Mouse (Mus musculus) heart, embryonic 12.5 days (tissue): ENCODE measurements around the gene Fam222b. TPM values are rescaled to one million over a fixed set of nuclear protein-coding genes. Genes with fewer than 3 reads are reported as not detected.

Experiments used
- ATAC-seq: fragments of 200-750 bp; cut with Nextera tagmentation; 2 replicates; pipeline ENCODE4 v1.8.0; 2017; ENCODE audit warnings: moderate TSS enrichment, moderate library complexity; ENCODE audit not compliant: insufficient number of reproducible peaks, low FRiP score
- H3K27ac ChIP-seq: fragments of 300-500 bp; sonication (generic); 2 replicates; pipeline ENCODE4 v1.5.1; 2016; ENCODE audit warnings: mild to moderate bottlenecking, moderate library complexity; ENCODE audit not compliant: poor library complexity, severe bottlenecking
- H3K27me3 ChIP-seq: fragments of 300-500 bp; sonication (generic); replicated peaks from 2 replicates; pipeline ENCODE4 v1.6.1; 2016; ENCODE audit warnings: mild to moderate bottlenecking, moderate library complexity
- H3K36me3 ChIP-seq: fragments of 300-500 bp; sonication (generic); 2 replicates; pipeline ENCODE4 v1.6.1; 2016; ENCODE audit warnings: mild to moderate bottlenecking, moderate library complexity
- H3K4me1 ChIP-seq: fragments of 300-500 bp; sonication (generic); replicated peaks from 2 replicates; pipeline ENCODE4 v1.6.1; 2016; ENCODE audit warnings: mild to moderate bottlenecking
- H3K4me2 ChIP-seq: fragments of 300-500 bp; sonication (generic); 2 replicates; pipeline ENCODE4 v1.6.1; 2016; ENCODE audit warnings: mild to moderate bottlenecking, moderate library complexity
- H3K4me3 ChIP-seq: fragments of 300-500 bp; sonication (generic); 2 replicates; pipeline ENCODE4 v1.5.1; 2016; ENCODE audit warnings: mild to moderate bottlenecking
- H3K9ac ChIP-seq: fragments of 300-500 bp; sonication (generic); 2 replicates; pipeline ENCODE4 v1.6.1; 2016; ENCODE audit warnings: mild to moderate bottlenecking, moderate library complexity
- H3K9me3 ChIP-seq: fragments of 300-500 bp; sonication (generic); replicated peaks from 2 replicates; pipeline ENCODE4 v1.6.1; 2016; ENCODE audit warnings: mild to moderate bottlenecking, moderate library complexity
- WGBS: fragments of 180-500 bp; shearing (Covaris S2); methylation state at CpG from one replicate; pipeline ENCODE4 v1.1.7; 2016; 5-methylcytosine and 5-hydroxymethylcytosine counted together
- polyA plus RNA-seq: library from polyadenylated mRNA; unstranded; fragments of >200 nt; fragmentation: Nextera tagmentation; extraction: Ambion mirVana; gene quantifications from 2 replicates; pipeline ENCODE4 v1.2.1, GENCODE M21; 2016

Fam222b gene
- polyA plus RNA-seq, 1 experiment from 2014 or later: 22.6 TPM

- peaks cover 13% of the 10 kb centered on the region for H3K4me1 ChIP-seq
- no peaks in the 10 kb centered on the region for H3K27me3 ChIP-seq
- no peak overlapping the region for H3K4me3 ChIP-seq
- no peak overlapping the region for H3K27ac ChIP-seq
- no peaks in the 10 kb centered on the region for H3K9me3 ChIP-seq
- no peak for ATAC-seq
- H3K36me3 ChIP-seq: peaks cover 14% of the 10 kb centered on the region
- no peak overlapping the region for H3K9ac ChIP-seq
- no peak overlapping the region for H3K4me2 ChIP-seq
- WGBS: 96% methylated on average over 3 of the region's 3 CpGs
These were observed 80.0 kb downstream of the Fam222b start for GRCm38 (mm10) chr11:78174506-78174905.

DNA sequence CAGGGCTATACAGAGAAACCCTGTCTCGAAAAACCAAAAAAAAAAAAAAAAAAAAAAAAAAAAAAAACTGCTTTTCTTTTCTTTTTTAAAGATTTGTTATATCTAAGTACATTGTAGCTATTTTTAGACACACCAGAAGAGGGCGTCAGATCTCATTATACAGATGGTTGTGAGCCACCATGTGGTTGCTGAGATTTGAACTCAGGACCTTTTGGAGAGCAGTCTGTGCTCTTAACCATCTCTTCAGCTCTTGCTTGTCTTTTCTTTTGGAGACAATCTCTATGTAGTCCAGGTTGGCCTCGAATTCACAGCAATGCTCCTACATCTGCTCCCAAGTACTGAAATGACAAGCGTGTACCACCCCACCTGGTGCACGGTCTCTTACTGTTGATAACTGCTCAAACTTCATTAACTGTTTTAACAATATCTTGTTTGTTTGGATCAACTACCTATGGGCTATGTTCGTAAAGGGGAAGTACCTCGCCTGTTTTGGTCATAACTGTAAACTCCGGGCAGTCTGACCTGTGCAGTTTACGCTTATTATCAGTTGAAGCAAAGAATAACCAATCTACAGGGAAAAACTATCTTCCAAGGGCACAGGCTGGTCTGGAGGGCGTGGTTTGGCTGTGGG is 81.4 kb downstream of the Fam222b start:
- Histone ChIP-seq H3K36me3 (peaks cover 24% of the 10 kb centered on the region), H3K27me3 (no peaks in the 10 kb centered on the region), H3K4me2 (peak overlapping the region; percentile 88), H3K9me3 (no peaks in the 10 kb centered on the region), H3K27ac (peak overlapping the region; percentile 93), H3K9ac (peak overlapping the region; percentile 83; the same call in 1 of the 2 replicates), H3K4me1 (peaks cover 27% of the 10 kb centered on the region), H3K4me3 (peak overlapping the region; percentile 59)
- WGBS: 11% methylated on average over 10 of the region's 10 CpGs
- ATAC-seq: no peak

- Histone ChIP-seq H3K9ac (peak within 1 kb of the TSS; percentile 83), H3K9me3 (no peaks in the 10 kb centered on the region), H3K27ac (peak within 1 kb of the TSS; percentile 93), H3K27me3 (no peaks in the 10 kb centered on the region), H3K4me2 (peak within 1 kb of the TSS; percentile 88), H3K4me3 (peak within 1 kb of the TSS; percentile 59), H3K36me3 (peaks cover 25% of the 10 kb centered on the region), H3K4me1 (peaks cover 30% of the 10 kb centered on the region)
- peak; percentile 74 for ATAC-seq
- under 1% methylated on average over 32 of the region's 32 CpGs for WGBS
These were observed 82.0 kb downstream of the Fam222b start, which contains the start of the genes Nek8 and Tlcd1 for GRCm38 (mm10) chr11:78176402-78176862. Nek8 (minus strand) TSS chr11:78176675. Tlcd1 (plus strand) TSS chr11:78176711.

- Histone ChIP-seq H3K9me3 (no peaks in the 10 kb centered on the region), H3K9ac (peak overlapping the region; percentile 83), H3K4me3 (peak overlapping the region; percentile 59), H3K4me1 (peaks cover 32% of the 10 kb centered on the region), H3K4me2 (peak overlapping the region; percentile 88), H3K27me3 (no peaks in the 10 kb centered on the region), H3K36me3 (peaks cover 30% of the 10 kb centered on the region), H3K27ac (peak overlapping the region; percentile 93)
- under 1% methylated on average over 23 of the region's 23 CpGs for WGBS
- ATAC-seq: no peak
These were observed 82.5 kb downstream of the Fam222b start for GRCm38 (mm10) chr11:78176905-78177331.

DNA sequence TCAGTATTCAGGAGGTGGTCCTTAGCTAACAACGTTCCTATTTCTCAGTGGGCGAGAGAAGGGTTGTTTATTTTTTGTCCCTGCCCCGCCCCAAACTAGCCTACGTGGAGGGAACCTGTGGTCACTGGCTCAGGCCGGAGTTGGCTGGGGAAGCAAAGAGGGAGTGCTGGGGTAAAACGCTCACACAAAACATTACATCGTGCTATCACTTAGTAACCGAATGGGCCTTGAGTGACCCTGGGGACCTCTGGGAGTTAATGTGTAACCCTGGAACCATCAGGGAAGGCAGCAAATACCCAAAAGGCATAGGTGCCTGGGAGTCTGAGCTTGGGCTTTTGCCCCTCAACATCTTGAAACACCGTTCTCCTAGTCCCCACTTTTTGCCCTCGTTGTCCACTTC is 83.0 kb downstream of the Fam222b start:
- WGBS: under 1% methylated on average over 10 of the region's 10 CpGs
- H3K4me2 ChIP-seq: peak overlapping the region; percentile 88
- H3K27me3 ChIP-seq: no peaks in the 10 kb centered on the region
- peak overlapping the region; percentile 93 for H3K27ac ChIP-seq
- peaks cover 37% of the 10 kb centered on the region for H3K4me1 ChIP-seq
- H3K9me3 ChIP-seq: no peaks in the 10 kb centered on the region
- H3K4me3 ChIP-seq: peak overlapping the region; percentile 59
- peaks cover 34% of the 10 kb centered on the region for H3K36me3 ChIP-seq
- H3K9ac ChIP-seq: peak overlapping the region; percentile 83
- ATAC-seq: peak; percentile 25; the same call in 1 of the 2 replicates

GRCm38 (mm10) chr11:78177903-78178858 is 83.7 kb downstream of the Fam222b start:
- ATAC-seq: peak; percentile 89
- Histone ChIP-seq H3K4me1 (peaks cover 34% of the 10 kb centered on the region), H3K4me3 (peak overlapping the region; percentile 59), H3K9me3 (no peaks in the 10 kb centered on the region), H3K27ac (peak overlapping the region; percentile 93), H3K4me2 (peak overlapping the region; percentile 88), H3K9ac (peak overlapping the region; percentile 83), H3K27me3 (no peaks in the 10 kb centered on the region), H3K36me3 (peaks cover 30% of the 10 kb centered on the region)
- under 1% methylated on average over 82 of the region's 84 CpGs for WGBS

DNA sequence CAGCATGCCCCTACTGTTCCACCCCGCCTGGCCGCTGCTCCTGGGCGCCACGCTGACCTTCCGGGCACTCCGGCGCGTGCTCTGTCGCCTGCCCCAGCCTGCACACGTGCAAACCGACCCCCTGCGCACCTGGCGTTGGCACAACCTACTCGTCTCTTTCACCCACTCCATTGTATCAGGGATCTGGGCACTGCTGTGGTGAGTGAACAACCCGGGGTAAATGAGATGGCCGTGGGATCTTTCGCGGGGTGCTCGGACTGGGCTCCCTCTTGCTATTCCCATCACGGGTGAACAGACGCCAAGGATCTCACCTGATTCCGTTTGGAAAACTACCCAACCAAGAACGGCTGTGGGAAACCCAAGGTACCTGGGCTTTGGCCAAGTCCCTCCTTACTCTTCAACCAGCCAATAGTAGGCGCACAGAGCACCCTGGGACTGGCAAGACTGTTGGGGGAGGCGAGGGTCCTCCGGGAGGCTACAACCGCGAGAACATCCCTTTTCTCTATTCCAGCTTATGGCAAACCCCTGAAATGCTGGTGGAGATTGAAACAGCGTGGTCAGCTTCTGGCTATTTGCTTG is 84.5 kb downstream of the Fam222b start:
- Histone ChIP-seq H3K9me3 (no peaks in the 10 kb centered on the region), H3K4me1 (peaks cover 34% of the 10 kb centered on the region), H3K27me3 (no peaks in the 10 kb centered on the region), H3K36me3 (peaks cover 30% of the 10 kb centered on the region), H3K27ac (peak overlapping the region; percentile 93), H3K4me3 (peak overlapping the region; percentile 59), H3K9ac (peak overlapping the region; percentile 83), H3K4me2 (peak overlapping the region; percentile 88)
- WGBS: under 1% methylated on average over 29 of the region's 29 CpGs
- peak; percentile 5 for ATAC-seq

GRCm38 (mm10) chr11:78179438-78179999 is 85.1 kb downstream of the Fam222b start:
- H3K27me3 ChIP-seq: no peaks in the 10 kb centered on the region
- ATAC-seq: no peak
- 22% methylated on average over 8 of the region's 8 CpGs for WGBS
- H3K4me2 ChIP-seq: peak overlapping the region; percentile 88
- peaks cover 34% of the 10 kb centered on the region for H3K4me1 ChIP-seq
- H3K36me3 ChIP-seq: peaks cover 30% of the 10 kb centered on the region
- peak overlapping the region; percentile 83 for H3K9ac ChIP-seq
- peak overlapping the region; percentile 93 for H3K27ac ChIP-seq
- H3K9me3 ChIP-seq: no peaks in the 10 kb centered on the region
- H3K4me3 ChIP-seq: peak overlapping the region; percentile 59

DNA sequence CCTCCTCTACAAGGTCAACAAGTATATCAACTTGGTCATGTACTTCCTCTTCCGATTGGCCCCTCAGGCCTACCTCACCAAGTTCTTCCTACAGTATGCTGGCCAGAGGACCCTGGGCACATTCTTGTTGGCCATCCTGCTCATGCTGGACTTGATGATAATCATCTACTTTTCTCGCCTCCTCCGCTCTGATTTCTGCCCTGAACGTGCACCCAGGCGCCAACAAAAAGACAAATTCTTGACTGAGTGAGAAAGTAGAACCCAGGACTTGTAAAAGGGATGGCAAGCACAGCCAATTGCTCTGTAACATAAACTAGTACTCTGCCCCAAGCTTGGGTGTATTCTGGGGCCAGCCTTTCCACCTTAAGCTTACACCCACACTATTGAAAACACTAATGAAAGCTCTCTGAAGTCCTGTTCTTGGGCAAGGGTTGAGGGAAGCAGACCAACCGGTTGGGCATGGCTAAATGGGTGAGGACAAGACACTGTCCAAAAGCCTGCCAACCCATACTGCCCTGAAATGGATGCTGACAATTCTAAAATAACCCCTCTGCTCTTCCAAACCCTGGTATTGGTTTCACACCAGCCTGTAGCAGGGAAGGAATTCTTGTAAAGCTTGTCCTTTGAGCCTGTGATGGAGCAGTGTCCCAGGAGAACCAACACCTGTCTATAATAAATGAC is 85.8 kb downstream of the Fam222b start:
- H3K27me3 ChIP-seq: no peaks in the 10 kb centered on the region
- H3K4me3 ChIP-seq: no peak overlapping the region
- no peak for ATAC-seq
- no peak overlapping the region for H3K27ac ChIP-seq
- H3K9me3 ChIP-seq: no peaks in the 10 kb centered on the region
- WGBS: 60% methylated on average over 6 of the region's 6 CpGs
- H3K36me3 ChIP-seq: peaks cover 30% of the 10 kb centered on the region
- peak overlapping the region; percentile 88 for H3K4me2 ChIP-seq
- peaks cover 34% of the 10 kb centered on the region for H3K4me1 ChIP-seq
- peak overlapping the region; percentile 83; the same call in 1 of the 2 replicates for H3K9ac ChIP-seq

GRCm38 (mm10) chr11:78181830-78182357 is 87.4 kb downstream of the Fam222b start:
- Histone ChIP-seq H3K9me3 (no peaks in the 10 kb centered on the region), H3K4me1 (peaks cover 30% of the 10 kb centered on the region), H3K27ac (no peak overlapping the region), H3K36me3 (peaks cover 30% of the 10 kb centered on the region), H3K27me3 (no peaks in the 10 kb centered on the region), H3K9ac (peak overlapping the region; percentile 97; the same call in 1 of the 2 replicates), H3K4me2 (peak overlapping the region; percentile 67), H3K4me3 (peak overlapping the region; percentile 95)
- ATAC-seq: no peak
- 42% methylated on average over 2 of the region's 2 CpGs for WGBS
